Mouse (Mus musculus) kidney, postnatal 0 days (tissue): ENCODE results near the gene Ankrd27. TPM values are rescaled to one million over a fixed set of nuclear protein-coding genes. Genes with fewer than 3 reads are reported as not detected.

Experiments
- ATAC-seq: fragments of 200-750 bp; cut with Nextera tagmentation; replicated peaks from 2 replicates; pipeline ENCODE4 v1.8.0; 2017; ENCODE audit warnings: low read depth, moderate number of reproducible peaks, moderate TSS enrichment, moderate library complexity; ENCODE audit not compliant: low FRiP score
- DNase-seq: peaks from one replicate; pipeline ENCODE4 v3.0.0-alpha.2; 2016; ENCODE audit warnings: low spot score
- H3K27ac ChIP-seq: fragments of 300-500 bp; sonication (generic); 2 replicates; pipeline ENCODE4 v1.5.1; 2014; ENCODE audit warnings: mild to moderate bottlenecking
- H3K27me3 ChIP-seq: fragments of 300-500 bp; sonication (generic); 2 replicates; pipeline ENCODE4 v1.6.1; 2014; ENCODE audit warnings: low read length, mixed read lengths; ENCODE audit not compliant: insufficient read depth
- H3K36me3 ChIP-seq: fragments of 300-500 bp; sonication (generic); 2 replicates; pipeline ENCODE4 v1.6.1; 2014; ENCODE audit warnings: low read length, mixed read lengths; ENCODE audit not compliant: insufficient read depth
- H3K4me1 ChIP-seq: fragments of 300-500 bp; sonication (generic); replicated peaks from 2 replicates; pipeline ENCODE4 v1.6.1; 2014; ENCODE audit warnings: antibody characterized with exemption, low read length, mixed read lengths; ENCODE audit not compliant: insufficient read depth
- H3K4me2 ChIP-seq: fragments of 300-500 bp; sonication (generic); 2 replicates; pipeline ENCODE4 v1.6.1; 2014; ENCODE audit warnings: mild to moderate bottlenecking, low read length, moderate library complexity, mixed read lengths
- H3K4me3 ChIP-seq: fragments of 300-500 bp; sonication (generic); replicated peaks from 2 replicates; pipeline ENCODE4 v1.5.1; 2014; ENCODE audit warnings: low read depth, low read length
- H3K9ac ChIP-seq: fragments of 300-500 bp; sonication (generic); 2 replicates; pipeline ENCODE4 v1.6.1; 2014; ENCODE audit warnings: low read depth, low read length
- H3K9me3 ChIP-seq: fragments of 300-500 bp; sonication (generic); replicated peaks from 2 replicates; pipeline ENCODE4 v1.6.1; 2016; ENCODE audit warnings: low read length, inconsistent platforms, mixed read lengths
- CTCF ChIP-seq: IDR thresholded peaks from 2 replicates; pipeline ENCODE4 v1.5.1; 2016; ENCODE audit warnings: antibody characterized with exemption, low read depth, mild to moderate bottlenecking, moderate library complexity
- WGBS: fragments of 180-500 bp; shearing (Covaris S2); extraction: QIAGEN DNeasy Blood & Tissue Kit; methylation state at CpG from one replicate; pipeline ENCODE4 v1.1.7; 2014; 5-methylcytosine and 5-hydroxymethylcytosine counted together
- polyA plus RNA-seq: library from polyadenylated mRNA; unstranded; fragments of >200 nt; fragmentation: Nextera tagmentation; extraction: Ambion mirVana; gene quantifications from 2 replicates; pipeline ENCODE4 v1.2.1, GENCODE M21; 2015

Gene Ankrd27
- polyA plus RNA-seq, 1 experiment from 2014 or later: 18.5 TPM

DNA sequence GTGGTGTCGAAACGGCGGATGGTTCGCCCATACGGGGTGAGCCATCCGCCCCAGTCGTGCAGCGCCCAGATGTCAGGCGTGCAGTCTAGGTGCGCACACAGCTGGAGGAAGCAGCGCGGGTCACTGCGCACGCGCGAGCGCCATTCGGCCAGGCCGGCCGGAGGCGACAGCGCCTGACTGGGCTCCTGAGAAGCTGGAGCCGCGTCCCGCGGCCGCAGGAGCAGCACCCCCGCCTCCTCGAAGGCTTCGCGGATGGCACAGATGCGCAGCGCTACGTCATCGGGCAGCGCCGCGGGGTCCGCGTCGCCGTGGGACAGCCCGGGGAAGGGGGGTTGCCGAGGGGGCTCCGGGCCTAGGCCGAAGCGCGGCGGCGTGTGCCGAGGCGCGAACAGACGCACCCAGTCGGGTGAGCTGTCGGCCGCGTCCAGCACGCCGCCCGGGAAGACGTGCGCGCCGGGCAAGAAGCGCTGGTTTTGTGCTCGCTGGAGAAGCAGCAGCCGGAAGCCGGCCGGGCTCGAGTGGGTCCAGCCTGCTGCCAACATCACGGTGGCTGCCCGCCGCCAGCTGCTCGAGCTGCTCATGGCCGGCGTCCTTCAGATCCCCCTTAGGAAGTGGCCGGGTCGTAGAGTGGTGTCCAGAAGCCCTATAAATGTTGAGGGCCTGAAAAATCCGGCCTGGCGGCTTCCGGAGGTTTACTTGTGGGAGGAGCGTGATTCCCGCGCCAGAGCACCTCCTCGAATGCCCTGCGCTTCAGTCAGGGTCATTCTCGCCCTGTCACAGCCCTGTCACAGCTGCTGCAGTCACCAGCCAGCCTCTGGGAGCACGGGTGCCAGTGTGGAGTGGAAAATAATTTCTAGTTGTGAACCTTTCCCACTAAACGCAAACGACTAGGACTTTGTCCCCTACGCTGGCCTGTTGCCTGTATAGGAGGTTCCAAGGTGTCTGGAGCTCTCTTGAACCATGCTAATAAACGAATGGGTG, 30.5 kb upstream of the Ankrd27 start:
- no peak for TF ChIP-seq CTCF
- Histone ChIP-seq H3K4me1 (no peaks in the 10 kb centered on the region; the same call in 1 of the 2 replicates), H3K4me3 (peak overlapping the region; percentile 77), H3K9ac (peak overlapping the region; percentile 98), H3K27ac (peak overlapping the region; percentile 100), H3K4me2 (peak overlapping the region; percentile 98), H3K36me3 (peaks cover 4% of the 10 kb centered on the region), H3K27me3 (no peaks in the 10 kb centered on the region), H3K9me3 (no peaks in the 10 kb centered on the region)
- DNase-seq: peak; percentile 90
- peak; percentile 90 for ATAC-seq
- under 1% methylated on average over 92 of the region's 93 CpGs for WGBS

DNA sequence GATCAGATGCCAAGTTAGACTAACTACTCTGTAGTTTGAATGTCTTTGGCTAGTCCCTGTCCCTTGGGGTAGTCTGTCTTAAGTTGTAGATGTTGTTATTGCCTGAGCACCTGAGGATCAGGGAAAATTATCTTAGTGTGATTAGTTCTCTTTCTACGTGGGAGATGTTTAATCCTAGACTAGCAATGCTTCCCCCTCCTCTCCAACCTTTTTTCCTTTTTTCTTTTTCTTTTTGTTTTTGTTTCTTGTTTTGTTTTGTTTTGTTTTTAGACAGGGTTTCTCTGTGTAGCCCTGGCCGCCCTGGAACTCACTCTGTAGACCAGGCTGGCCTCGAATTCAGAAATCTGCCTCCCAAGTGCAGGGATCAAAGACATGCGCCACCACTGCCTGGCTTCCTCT, 29.8 kb upstream of the Ankrd27 start, which contains the start of gene Nudt19:
Gene Nudt19 (minus strand): TSS at position 100 of the 399 bp plus-strand sequence.
- no peaks in the 10 kb centered on the region; the same call in 1 of the 2 replicates for H3K4me1 ChIP-seq
- no peaks in the 10 kb centered on the region for H3K9me3 ChIP-seq
- ATAC-seq (no peak), DNase-seq (no peak)
- no peaks in the 10 kb centered on the region for H3K27me3 ChIP-seq
- no peak for TF ChIP-seq CTCF
- H3K9ac ChIP-seq: peak within 1 kb of the TSS; percentile 98
- H3K4me3 ChIP-seq: peak within 1 kb of the TSS; percentile 77
- H3K4me2 ChIP-seq: peak within 1 kb of the TSS; percentile 98
- 68% methylated on average over 4 of the region's 4 CpGs for WGBS
- H3K27ac ChIP-seq: peak within 1 kb of the TSS; percentile 100
- H3K36me3 ChIP-seq: no peaks in the 10 kb centered on the region

- ATAC-seq (no peak), DNase-seq (no peak)
- Histone ChIP-seq H3K4me2 (no peak overlapping the region), H3K36me3 (no peaks in the 10 kb centered on the region), H3K27ac (no peak overlapping the region), H3K9ac (no peak overlapping the region), H3K4me1 (no peaks in the 10 kb centered on the region; the same call in 1 of the 2 replicates), H3K9me3 (no peaks in the 10 kb centered on the region), H3K27me3 (no peaks in the 10 kb centered on the region), H3K4me3 (no peak overlapping the region)
- no peak for TF ChIP-seq CTCF
- WGBS: 92% methylated on average over 5 of the region's 5 CpGs
These were observed 29.1 kb upstream of the Ankrd27 start for GRCm38 (mm10) chr7:35556905-35557304.

DNA sequence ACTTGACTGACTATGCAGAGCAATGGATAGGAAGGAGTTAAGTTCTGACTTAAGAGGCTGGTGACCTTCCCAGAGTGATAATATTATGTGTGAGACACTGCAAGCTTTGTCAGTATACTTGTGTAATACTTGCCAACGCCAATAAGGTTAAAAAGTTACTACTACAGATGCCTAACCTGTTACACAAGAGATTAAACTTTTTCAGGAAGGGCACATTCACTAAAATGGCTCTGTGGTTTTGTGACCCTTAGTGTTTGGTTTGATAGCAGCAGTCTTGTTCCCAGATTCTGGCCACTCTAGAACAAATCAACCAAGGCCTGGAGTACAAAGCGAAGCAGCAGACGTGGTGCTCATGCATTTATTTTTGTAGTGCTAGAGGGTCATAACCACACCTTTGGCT, 28.5 kb upstream of the Ankrd27 start:
- ATAC-seq (no peak), DNase-seq (no peak)
- H3K9ac ChIP-seq: no peak overlapping the region
- H3K4me2 ChIP-seq: no peak overlapping the region
- TF ChIP-seq CTCF: no peak
- no peaks in the 10 kb centered on the region for H3K9me3 ChIP-seq
- H3K27me3 ChIP-seq: no peaks in the 10 kb centered on the region
- no peak overlapping the region for H3K4me3 ChIP-seq
- 75% methylated on average over 3 of the region's 3 CpGs for WGBS
- peak overlapping the region; percentile 51; the same call in 1 of the 2 replicates for H3K27ac ChIP-seq
- H3K36me3 ChIP-seq: no peaks in the 10 kb centered on the region
- no peaks in the 10 kb centered on the region; the same call in 1 of the 2 replicates for H3K4me1 ChIP-seq

DNA sequence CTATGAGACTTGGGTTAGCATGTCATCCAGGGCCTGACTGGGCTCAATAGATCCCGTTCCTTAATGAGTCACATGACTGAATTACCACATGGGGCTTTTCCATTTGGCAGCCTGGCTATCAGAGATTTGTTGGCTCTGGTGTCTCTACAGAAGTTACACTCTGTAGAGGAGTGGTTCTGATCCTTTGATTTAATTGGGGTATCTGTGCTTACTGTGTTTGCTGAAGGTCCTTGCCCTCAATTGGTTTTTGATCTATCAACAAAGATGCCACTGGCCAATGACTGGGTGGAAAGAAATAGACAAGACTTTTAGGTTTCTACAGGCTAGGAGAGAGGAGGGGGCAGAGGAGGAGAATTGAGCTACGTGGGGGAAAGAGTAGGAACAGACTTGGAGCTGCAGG, 27.4 kb upstream of the Ankrd27 start:
- ATAC-seq (no peak), DNase-seq (no peak)
- 57% methylated on average over 2 of the region's 2 CpGs for WGBS
- H3K4me1 ChIP-seq: no peaks in the 10 kb centered on the region; the same call in 1 of the 2 replicates
- no peaks in the 10 kb centered on the region for H3K9me3 ChIP-seq
- no peak for TF ChIP-seq CTCF
- no peak overlapping the region for H3K4me3 ChIP-seq
- no peaks in the 10 kb centered on the region for H3K36me3 ChIP-seq
- no peak overlapping the region for H3K27ac ChIP-seq
- no peak overlapping the region for H3K4me2 ChIP-seq
- no peak overlapping the region for H3K9ac ChIP-seq
- no peaks in the 10 kb centered on the region for H3K27me3 ChIP-seq

GRCm38 (mm10) chr7:35559838-35560237, 26.2 kb upstream of the Ankrd27 start:
- Histone ChIP-seq H3K27ac (no peak overlapping the region), H3K9me3 (no peaks in the 10 kb centered on the region), H3K9ac (no peak overlapping the region), H3K4me3 (no peak overlapping the region), H3K4me1 (no peaks in the 10 kb centered on the region), H3K36me3 (no peaks in the 10 kb centered on the region), H3K27me3 (no peaks in the 10 kb centered on the region), H3K4me2 (no peak overlapping the region)
- no peak for ATAC-seq
- no peak for DNase-seq
- WGBS: 96% methylated on average over 3 of the region's 3 CpGs
- TF ChIP-seq CTCF: no peak
